Mouse (Mus musculus) bone marrow macrophage, adult 2 months (primary cell): ENCODE measurements around the gene Sec63. TPM values are rescaled to one million over a fixed set of nuclear protein-coding genes. Genes with fewer than 3 reads are reported as not detected.

ENCODE experiments used
- H3K27ac ChIP-seq: 2 replicates; pipeline ENCODE4 v1.5.1; 2012; ENCODE audit warnings: low read depth, low read length; ENCODE audit not compliant: insufficient read depth
- H3K4me1 ChIP-seq: 2 replicates; pipeline ENCODE4 v1.6.1; 2012; ENCODE audit warnings: low read length; ENCODE audit not compliant: control insufficient read depth, insufficient read depth
- H3K4me3 ChIP-seq: 2 replicates; pipeline ENCODE4 v1.5.1; 2012; ENCODE audit warnings: mild to moderate bottlenecking, low read length, moderate library complexity; ENCODE audit not compliant: insufficient read depth
- CTCF ChIP-seq: IDR thresholded peaks from 2 replicates; pipeline ENCODE4 v1.5.1; 2012; ENCODE audit warnings: low read depth, mild to moderate bottlenecking, low read length, moderate library complexity
- POLR2A ChIP-seq: IDR thresholded peaks from 2 replicates; pipeline ENCODE4 v1.6.1; 2012; ENCODE audit warnings: mild to moderate bottlenecking, low read depth, low read length, borderline replicate concordance
- polyA plus RNA-seq: library from polyadenylated mRNA; stranded (reverse); fragments of >200 nt; gene quantifications from 2 replicates; pipeline ENCODE4 v1.2.4, GENCODE M21; 2012; ENCODE audit not compliant: missing spikeins, insufficient read depth, insufficient read length

The Sec63 gene
- polyA plus RNA-seq, 1 experiment, result 53.1 TPM

DNA sequence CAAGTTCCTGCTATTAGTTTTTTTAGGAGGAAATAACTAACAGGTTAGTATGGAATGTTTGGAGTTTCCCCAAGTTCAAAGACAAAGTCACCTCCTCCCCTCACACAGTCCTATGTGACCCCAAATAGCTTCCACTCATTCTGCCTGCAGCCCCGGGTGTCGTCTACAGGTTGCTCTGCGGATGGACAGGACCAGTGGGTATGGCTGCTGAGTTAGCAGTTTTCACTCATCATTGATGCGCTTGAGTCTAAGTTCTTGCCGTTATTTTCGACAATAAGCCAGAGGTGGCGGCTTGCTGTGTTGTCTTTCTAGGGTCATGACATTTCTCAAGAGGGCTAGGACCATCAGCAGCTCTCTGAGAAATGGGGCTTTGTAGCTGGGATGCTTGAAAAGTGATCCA, 100.2 kb downstream of the Sec63 start:
- H3K4me3 ChIP-seq, result no peak overlapping the region
- H3K4me1 ChIP-seq, result peaks cover 8% of the 10 kb centered on the region; the same call in 1 of the 2 replicates
- no peak for TF ChIP-seq CTCF
- TF ChIP-seq POLR2A, result no peak
- no peak overlapping the region for H3K27ac ChIP-seq

DNA sequence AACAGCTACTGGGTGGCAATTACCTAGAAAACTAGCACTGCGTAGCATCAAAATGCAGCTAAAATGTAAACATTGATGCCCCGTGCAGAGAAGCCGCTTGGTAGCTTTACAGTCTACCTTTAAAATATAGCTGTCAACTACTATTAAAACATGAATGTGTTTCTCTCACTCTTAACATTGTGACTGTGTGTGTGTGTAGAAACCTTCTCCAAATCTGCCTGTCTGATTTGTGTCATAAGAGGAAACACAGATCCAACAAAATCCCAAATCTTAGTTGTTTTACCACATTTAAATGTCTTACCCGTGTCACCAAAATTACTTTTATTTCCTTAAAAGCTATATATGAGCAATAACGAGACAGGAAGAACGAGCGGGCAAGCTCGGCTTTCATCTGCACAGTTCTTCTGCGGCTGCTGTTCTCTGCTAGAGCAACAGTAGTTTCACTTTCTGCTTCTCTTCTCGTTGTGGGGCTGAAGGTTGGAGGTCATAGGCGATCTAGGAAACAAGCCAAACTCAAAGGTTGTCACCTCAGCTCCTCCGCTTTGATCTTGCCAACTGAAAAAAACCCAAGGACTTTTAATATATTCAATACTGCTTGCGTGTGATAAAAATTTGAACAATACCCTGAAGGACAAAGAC, 100.9 kb downstream of the Sec63 start:
- Histone ChIP-seq H3K27ac (0 out of 2 replicates have a peak overlapping the region, but pooled peaks have one; percentile 5), H3K4me1 (peaks cover 8% of the 10 kb centered on the region; the same call in 1 of the 2 replicates), H3K4me3 (peak overlapping the region; percentile 26)
- TF ChIP-seq POLR2A (no peak), CTCF (no peak)

DNA sequence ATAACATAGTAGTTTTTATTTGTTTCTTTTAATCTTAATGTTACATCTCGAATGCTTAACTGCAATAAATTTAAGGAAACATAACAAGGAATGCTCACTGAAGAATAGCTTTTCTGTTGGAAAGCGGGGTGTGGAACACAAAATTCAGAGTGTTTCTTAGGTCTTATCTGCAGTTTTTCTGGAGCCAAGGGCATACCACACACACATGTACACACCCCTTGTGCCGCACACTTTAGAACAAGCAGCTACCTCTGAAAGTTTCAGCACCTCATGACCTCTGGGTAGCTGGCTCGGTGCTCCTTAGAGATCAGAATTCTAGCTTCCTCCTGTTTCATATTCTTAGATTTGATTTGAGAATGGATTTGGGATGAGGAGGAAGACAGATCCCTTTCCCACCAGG, 101.5 kb downstream of the Sec63 start:
- H3K27ac ChIP-seq, result no peak overlapping the region
- H3K4me3 ChIP-seq, result no peak overlapping the region

DNA sequence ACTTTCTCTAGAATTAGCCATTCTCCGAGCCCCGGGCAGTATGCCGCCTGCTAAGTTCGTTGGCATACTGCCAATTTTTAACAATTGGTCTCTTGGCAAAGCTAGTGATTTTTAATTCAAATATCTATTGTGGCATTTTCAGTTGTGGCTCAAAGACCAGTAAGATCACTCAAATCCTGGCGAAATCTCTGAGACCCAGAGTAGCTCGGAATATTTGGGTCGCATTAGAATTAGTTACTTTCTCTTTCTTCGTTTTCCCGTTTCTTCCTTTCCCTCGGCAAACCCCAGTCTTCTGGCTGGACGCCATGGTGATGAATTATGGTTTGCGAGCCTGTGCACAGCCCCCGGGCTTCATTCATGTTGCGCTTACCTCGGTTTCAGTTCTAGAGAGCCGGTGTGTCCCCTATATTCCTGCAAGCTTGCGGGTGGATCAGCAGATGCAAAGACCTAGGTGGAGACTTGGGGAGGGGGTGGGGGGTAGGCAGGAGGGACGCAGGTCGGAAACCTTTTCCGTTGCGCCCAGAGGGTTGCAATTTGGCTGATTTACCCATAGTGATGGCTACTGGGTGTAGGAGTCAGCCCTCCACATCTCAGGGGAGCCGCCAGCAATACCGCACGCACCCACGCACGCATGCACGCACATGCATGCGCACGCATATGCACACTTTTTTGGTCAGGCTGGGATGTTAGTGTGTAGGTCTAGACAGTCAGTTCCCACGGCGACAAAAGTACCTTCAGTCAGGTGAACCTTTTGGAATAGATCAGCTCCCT, 102.5 kb downstream of the Sec63 start:
- H3K4me3 ChIP-seq, result peak overlapping the region; percentile 40
- H3K4me1 ChIP-seq, result peaks cover 8% of the 10 kb centered on the region; the same call in 1 of the 2 replicates
- TF ChIP-seq POLR2A, result no peak
- no peak for TF ChIP-seq CTCF
- no peak overlapping the region for H3K27ac ChIP-seq

More for the DNA sequence above, 101.5 kb downstream of the Sec63 start:
- peaks cover 8% of the 10 kb centered on the region; the same call in 1 of the 2 replicates for H3K4me1 ChIP-seq
- TF ChIP-seq POLR2A (no peak), CTCF (no peak)

DNA sequence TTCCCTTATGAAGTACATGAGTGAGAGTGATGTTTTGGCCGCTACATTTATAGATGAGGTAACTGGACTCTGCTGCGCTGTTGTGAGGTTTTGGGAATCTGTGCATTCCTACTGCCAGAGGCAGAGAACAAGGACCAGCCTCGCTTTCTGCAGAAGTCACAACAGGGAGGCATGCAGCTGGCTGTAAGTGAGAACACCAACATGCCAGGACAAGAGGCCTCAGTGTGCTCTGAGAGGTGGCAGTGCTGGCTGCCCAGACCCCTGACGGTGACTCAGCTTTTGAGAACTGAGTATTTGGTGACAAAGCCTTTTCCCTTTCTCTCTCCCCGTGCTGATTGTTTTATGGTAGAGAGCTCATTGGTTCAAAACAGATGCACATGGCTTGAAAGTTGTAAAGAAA, 103.4 kb downstream of the Sec63 start:
- Histone ChIP-seq H3K4me1 (peaks cover 7% of the 10 kb centered on the region; the same call in 1 of the 2 replicates), H3K4me3 (no peak overlapping the region), H3K27ac (no peak overlapping the region)
- TF ChIP-seq POLR2A (no peak), CTCF (no peak)

DNA sequence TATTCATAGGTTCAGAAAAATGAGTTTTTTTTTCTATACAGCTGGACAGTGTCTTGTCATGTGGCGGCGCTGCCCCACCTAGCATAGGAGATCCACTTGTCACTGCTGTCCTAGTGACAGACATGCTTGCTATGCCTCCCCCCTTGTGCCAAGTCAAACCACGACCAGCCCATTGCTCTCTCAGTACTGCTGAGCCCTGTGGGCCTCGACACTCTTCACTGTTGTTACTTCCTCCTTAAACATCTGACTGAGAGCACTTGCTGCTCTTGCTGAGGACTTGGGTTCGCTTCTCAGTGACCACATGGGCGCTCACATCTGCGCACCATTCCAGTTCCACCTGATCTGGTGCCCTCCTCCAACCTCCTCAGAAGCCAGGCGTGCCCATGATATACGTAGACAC, 107.1 kb downstream of the Sec63 start:
- Histone ChIP-seq H3K4me1 (no peaks in the 10 kb centered on the region), H3K4me3 (no peak overlapping the region), H3K27ac (no peak overlapping the region)
- TF ChIP-seq CTCF (no peak), POLR2A (no peak)

DNA sequence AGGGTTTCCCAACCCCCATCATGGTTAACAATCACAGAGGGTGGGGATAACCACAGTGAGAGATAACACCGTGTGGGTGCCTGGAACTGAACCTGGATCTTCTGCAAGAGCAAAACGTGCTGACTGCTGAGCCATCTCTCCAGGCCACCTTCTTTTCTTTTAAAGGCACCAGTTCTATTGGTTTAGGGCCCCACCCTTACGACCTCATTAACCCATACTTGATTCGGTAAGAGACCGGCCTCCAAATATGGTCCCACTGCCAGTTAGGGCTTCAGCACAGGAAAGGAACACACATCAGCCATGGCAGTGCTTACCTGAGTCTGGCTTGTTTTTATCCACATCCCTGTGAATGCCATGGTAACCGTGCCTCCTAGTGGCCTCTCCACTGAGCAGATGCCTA, 108.2 kb downstream of the Sec63 start:
- no peak overlapping the region for H3K4me3 ChIP-seq
- H3K27ac ChIP-seq, result no peak overlapping the region
- TF ChIP-seq CTCF, result no peak
- H3K4me1 ChIP-seq, result no peaks in the 10 kb centered on the region

DNA sequence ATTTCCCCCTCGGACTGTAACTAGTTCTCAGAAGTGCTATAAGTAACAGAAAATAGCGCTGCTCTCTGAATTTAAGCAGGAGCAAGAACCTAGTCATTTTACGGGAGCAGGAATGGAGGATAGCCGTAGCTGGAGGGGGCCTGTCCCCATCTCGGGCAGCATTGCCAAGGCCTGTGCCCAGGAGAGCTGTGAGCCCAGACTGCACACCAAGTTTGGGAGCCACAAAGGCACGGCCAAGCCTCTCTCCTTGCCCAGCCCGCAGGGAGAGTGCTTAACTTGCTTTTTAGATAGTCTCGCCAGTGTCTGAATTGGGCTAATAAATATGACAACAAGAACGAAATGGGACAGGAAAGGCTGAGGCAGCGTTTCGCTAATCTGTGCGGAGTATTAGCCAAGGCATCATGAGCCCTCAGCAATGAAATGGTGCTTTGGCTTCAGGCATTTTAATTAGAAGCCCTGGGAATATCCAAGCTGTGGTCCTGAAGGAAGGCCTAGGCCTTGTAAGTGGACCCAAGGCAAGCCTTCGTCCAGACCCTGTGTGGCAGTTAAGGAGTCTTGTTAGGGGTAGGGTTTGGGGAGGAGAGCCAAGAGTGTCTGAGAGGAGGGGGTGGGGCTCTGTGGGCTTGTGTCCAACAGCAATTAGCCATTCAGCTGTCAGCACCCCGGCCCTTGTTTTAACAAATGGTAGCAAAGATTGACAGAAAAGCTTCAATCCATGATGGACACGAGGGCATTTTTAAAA, 111.1 kb downstream of the Sec63 start:
- H3K27ac ChIP-seq, result no peak overlapping the region
- no peak for TF ChIP-seq CTCF
- no peak for TF ChIP-seq POLR2A
- peaks cover 4% of the 10 kb centered on the region; the same call in 1 of the 2 replicates for H3K4me1 ChIP-seq
- no peak overlapping the region for H3K4me3 ChIP-seq

DNA sequence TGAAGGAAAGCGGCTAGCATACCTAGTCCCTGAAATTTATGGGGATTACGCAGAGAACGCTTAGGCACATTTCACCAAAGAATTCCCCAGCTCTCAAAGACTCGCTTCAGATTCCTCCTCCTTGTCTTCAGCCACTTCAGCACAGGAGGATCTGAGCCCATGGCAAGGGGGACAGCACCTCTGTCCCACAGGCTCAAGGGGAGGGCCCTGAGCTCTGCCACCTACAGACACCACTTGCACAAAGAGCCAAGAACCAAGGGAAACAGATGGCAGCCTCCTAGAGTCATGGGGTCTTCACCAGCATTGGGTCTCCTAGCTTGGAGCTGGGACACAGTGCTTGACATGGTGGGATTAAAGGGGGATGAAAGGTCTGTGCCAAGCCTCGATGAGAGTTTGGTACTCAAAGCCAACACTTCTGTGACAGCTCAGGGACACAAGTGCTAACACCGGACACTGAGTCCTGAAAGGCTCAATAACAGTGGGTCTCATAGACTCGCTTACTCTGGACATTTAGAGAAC, 111.8 kb downstream of the Sec63 start:
- no peak for TF ChIP-seq POLR2A
- TF ChIP-seq CTCF, result no peak
- Histone ChIP-seq H3K27ac (no peak overlapping the region), H3K4me1 (peaks cover 4% of the 10 kb centered on the region; the same call in 1 of the 2 replicates), H3K4me3 (no peak overlapping the region)
